Mouse (Mus musculus): ENCODE measurements around the gene Laptm5.

Laptm5 gene

DNA sequence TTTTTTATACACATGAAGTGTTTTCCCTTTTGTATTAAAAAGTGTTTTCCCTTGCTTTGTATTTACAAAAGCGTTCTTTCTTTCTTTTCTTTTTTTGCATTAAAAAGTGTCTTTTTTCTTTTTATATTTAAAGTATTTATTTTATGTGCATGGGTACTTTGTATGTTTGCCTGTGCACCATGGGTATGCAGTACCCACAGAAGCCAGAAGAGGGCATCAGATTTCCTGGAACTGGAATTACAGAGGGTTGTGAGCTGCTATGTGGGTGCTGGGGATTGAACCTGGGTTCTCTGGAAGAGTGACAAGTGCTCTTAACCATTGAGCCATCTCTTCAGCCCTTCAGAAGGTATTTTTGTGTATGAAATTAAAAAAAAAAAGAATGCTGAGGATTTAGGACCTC, 58.4 kb downstream of the Laptm5 start:
- Histone ChIP-seq H3K9me3 (ENCODE audit: low read length) (peaks cover 5% of the 10 kb centered on the region; the same call in 1 of the 2 replicates), H3K4me3 (replicated peaks; ENCODE audit: low read length) (no peak overlapping the region), H3K27me3 (ENCODE audit: insufficient read depth, low read length) (peaks cover 11% of the 10 kb centered on the region), H3K4me1 (replicated peaks; ENCODE audit: low read depth, low read length) (peaks cover 10% of the 10 kb centered on the region), H3K36me3 (ENCODE audit: insufficient read depth, low read length) (no peaks in the 10 kb centered on the region)
- TF ChIP-seq POU5F1 (IDR thresholded peaks at IDR 0.05; ENCODE audit: borderline replicate concordance, low read length) (no peak), NANOG (IDR thresholded peaks at IDR 0.05; ENCODE audit: borderline replicate concordance, low read length) (no peak), CTCF (conservative IDR thresholded peaks at IDR 0.05; ENCODE audit: low read length) (peak; percentile 70)

DNA sequence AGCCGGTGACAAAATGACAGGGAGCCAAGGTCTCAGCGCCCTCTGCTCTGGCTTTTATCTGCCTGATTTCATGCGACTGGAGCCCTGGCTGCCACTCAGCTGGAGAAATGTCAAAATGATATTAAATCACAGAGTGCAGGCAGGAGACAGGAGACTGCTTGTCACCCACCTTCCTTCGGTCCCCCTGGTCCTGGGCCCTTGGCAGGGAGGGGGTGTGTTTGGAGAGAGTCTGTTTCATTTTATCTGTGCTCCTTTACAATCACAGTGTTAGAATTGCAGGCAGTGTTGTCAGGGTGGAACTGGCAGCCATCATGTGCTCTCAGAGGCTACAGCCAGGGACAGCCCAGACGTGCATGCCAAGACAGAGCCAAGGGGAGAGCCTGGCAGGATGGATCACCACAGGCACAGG, 59.5 kb downstream of the Laptm5 start:
- H3K27me3 ChIP-seq (ENCODE audit: insufficient read depth, low read length), result peaks cover 7% of the 10 kb centered on the region; the same call in 1 of the 2 replicates
- TF ChIP-seq CTCF (conservative IDR thresholded peaks at IDR 0.05; ENCODE audit: low read length), result no peak
- TF ChIP-seq NANOG (IDR thresholded peaks at IDR 0.05; ENCODE audit: borderline replicate concordance, low read length), result no peak
- no peak for TF ChIP-seq POU5F1 (IDR thresholded peaks at IDR 0.05; ENCODE audit: borderline replicate concordance, low read length)
- no peaks in the 10 kb centered on the region for H3K36me3 ChIP-seq (ENCODE audit: insufficient read depth, low read length)
- H3K4me1 ChIP-seq (replicated peaks; ENCODE audit: low read depth, low read length), result peaks cover 10% of the 10 kb centered on the region
- H3K9me3 ChIP-seq (ENCODE audit: low read length), result peaks cover 5% of the 10 kb centered on the region; the same call in 1 of the 2 replicates
- H3K4me3 ChIP-seq (replicated peaks; ENCODE audit: low read length), result no peak overlapping the region

DNA sequence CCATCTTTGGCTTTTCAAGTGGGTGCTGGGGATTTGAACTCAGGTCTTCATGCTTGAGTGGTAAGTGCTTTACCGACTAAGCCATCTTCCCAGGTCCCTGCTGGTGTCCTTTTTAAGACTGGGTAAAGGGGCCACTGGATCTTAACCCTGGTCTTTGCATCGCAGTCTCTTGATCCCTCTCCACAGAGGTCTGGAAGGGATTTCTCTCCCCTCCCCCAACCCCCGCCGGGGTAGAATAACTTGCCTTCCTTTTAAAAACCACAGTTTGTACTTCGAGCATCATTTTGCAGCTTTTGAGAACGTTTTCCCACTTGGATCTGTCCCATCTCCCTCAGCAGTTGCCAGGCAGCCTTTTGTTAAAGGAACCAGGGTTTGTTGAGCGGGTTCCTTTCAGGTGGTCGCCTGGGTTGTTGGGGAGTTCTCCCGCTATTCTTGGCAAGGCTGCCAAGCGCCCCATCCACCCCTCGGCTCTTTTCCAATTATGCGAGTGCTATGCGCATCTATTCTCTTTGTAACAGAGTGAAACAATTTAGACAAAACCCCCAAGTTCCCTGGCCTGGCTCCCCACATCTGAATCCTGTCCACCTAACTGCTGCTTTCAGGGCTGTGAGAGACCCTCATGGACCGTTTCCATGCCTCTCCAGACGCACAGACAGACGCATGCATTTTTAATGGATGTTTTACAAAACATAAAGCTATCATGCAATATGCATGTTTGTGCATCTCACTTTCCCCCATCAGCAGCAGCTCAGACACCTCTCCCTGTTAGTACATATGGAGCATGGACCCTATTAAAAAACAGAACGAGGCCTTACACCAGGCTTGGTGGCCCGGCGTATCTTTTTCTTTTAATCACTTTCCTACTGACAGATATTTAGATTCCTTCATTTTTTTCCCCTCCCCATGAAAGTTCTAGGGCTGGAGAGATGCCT, 60.7 kb downstream of the Laptm5 start:
- Histone ChIP-seq H3K9me3 (ENCODE audit: low read length) (peaks cover 5% of the 10 kb centered on the region; the same call in 1 of the 2 replicates), H3K4me1 (replicated peaks; ENCODE audit: low read depth, low read length) (peaks cover 10% of the 10 kb centered on the region), H3K36me3 (ENCODE audit: insufficient read depth, low read length) (no peaks in the 10 kb centered on the region), H3K27me3 (ENCODE audit: insufficient read depth, low read length) (peaks cover 8% of the 10 kb centered on the region; the same call in 1 of the 2 replicates), H3K4me3 (replicated peaks; ENCODE audit: low read length) (no peak overlapping the region)
- TF ChIP-seq NANOG (IDR thresholded peaks at IDR 0.05; ENCODE audit: borderline replicate concordance, low read length) (no peak), POU5F1 (IDR thresholded peaks at IDR 0.05; ENCODE audit: borderline replicate concordance, low read length) (no peak), CTCF (conservative IDR thresholded peaks at IDR 0.05; ENCODE audit: low read length) (no peak)

DNA sequence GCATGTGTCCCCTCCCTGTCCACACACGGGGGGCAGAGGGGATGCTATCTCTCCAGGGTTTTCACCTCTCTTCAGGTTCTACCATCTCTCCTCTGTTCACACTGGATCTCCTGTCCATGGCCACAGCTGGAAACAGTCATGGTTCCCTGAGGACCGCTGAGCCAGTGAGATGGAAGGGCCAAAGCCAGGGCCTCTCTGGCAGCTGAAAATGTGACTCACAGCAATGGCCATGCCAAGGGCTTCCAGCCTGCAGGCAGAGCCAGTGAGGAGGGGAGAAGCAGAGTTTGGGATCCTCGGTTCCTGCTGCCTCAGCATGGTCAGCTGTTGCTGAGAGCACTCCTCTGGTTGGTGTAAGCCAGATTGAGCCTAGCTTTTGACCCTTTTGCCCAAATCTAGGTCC, 66.1 kb downstream of the Laptm5 start:
- H3K27me3 ChIP-seq (ENCODE audit: insufficient read depth, low read length), result peaks cover 12% of the 10 kb centered on the region; the same call in 1 of the 2 replicates
- no peaks in the 10 kb centered on the region for H3K9me3 ChIP-seq (ENCODE audit: low read length)
- no peaks in the 10 kb centered on the region for H3K36me3 ChIP-seq (ENCODE audit: insufficient read depth, low read length)
- H3K4me1 ChIP-seq (replicated peaks; ENCODE audit: low read depth, low read length), result peaks cover 19% of the 10 kb centered on the region
- TF ChIP-seq CTCF (conservative IDR thresholded peaks at IDR 0.05; ENCODE audit: low read length) (no peak), POU5F1 (IDR thresholded peaks at IDR 0.05; ENCODE audit: borderline replicate concordance, low read length) (no peak), NANOG (IDR thresholded peaks at IDR 0.05; ENCODE audit: borderline replicate concordance, low read length) (no peak)
- no peak overlapping the region for H3K4me3 ChIP-seq (replicated peaks; ENCODE audit: low read length)

DNA sequence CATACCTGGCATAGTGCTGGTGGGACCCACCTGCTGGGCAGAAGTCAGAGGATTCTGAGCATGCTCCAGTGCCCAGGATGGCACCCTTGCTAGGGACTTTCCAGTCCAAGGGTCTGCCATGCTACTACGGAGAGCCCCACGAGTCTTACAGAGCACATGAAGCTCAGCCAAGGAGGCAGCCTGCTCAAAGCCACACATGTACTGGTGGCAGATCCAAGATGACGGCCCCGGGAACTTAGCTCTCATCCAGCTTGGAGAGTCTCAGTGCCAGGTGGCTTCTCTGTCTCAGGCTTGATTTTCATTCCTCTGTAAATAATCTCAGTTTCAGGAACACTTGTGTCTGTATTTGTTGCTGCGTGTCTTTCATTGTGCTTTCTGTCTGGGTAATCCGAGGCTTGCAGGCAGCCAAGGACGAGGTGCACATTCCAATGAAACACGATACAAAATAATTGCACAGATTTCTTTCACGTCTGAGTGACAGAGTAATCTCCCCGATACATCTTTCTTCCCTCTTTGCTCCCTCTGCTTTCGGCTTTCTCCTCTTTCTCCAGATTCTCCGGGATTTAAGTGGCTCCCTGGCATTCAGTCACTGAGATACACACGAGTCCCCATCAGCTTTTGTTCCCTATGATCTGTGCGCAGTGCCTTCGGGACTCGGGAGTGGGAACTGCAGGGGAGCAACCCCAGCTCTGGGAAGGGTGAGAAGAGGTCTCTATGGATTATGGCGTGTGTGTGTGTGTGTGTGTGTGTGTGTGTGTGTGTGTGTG, 71.7 kb downstream of the Laptm5 start:
- H3K4me1 ChIP-seq (replicated peaks; ENCODE audit: low read depth, low read length), result peaks cover 39% of the 10 kb centered on the region
- no peak overlapping the region for H3K4me3 ChIP-seq (replicated peaks; ENCODE audit: low read length)
- H3K9me3 ChIP-seq (ENCODE audit: low read length), result no peaks in the 10 kb centered on the region
- no peak for TF ChIP-seq POU5F1 (IDR thresholded peaks at IDR 0.05; ENCODE audit: borderline replicate concordance, low read length)
- no peak for TF ChIP-seq NANOG (IDR thresholded peaks at IDR 0.05; ENCODE audit: borderline replicate concordance, low read length)
- no peak for TF ChIP-seq CTCF (conservative IDR thresholded peaks at IDR 0.05; ENCODE audit: low read length)
- H3K27me3 ChIP-seq (ENCODE audit: insufficient read depth, low read length), result 0 out of 2 replicates have a peak, but pooled peaks cover under 1% of the 10 kb centered on the region
- H3K36me3 ChIP-seq (ENCODE audit: insufficient read depth, low read length), result no peaks in the 10 kb centered on the region
